Mouse (Mus musculus): ENCODE results near the gene Adamtsl3. TPM values are rescaled to one million over a fixed set of nuclear protein-coding genes. Genes with fewer than 3 reads are reported as not detected.

Adamtsl3 gene
- polyA plus RNA-seq, 1 experiment from 2014 or later: 0.68 TPM

DNA sequence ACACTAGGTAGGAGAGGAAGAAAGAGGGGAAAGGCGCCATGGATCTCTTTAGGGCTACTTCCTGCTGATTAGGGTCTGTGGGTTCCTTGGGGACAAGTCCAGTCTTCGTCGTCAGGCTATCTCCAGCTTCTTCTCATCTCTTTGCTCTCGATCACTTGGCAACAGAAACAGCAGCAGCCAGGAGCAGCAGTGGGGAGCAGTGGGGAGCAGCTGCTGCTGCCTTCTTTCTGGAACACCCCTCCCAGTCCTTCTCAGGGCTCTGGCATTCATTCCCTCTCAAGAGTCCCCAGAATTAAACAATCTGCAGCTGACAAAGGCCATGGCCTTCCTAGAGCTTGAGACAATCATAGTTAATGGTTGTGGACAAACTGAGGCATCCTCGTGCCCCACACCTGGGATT lies 7.6 kb upstream of the Adamtsl3 start:
- WGBS: 59% methylated on average over 5 of the region's 5 CpGs
- no peak overlapping the region for H3K4me2 ChIP-seq (ENCODE audit: low read depth, low read length)
- no peaks in the 10 kb centered on the region for H3K27me3 ChIP-seq (replicated peaks; ENCODE audit: control insufficient read depth, insufficient read depth, low read length)
- H3K9me3 ChIP-seq (ENCODE audit: control insufficient read depth, low read length): no peaks in the 10 kb centered on the region
- no peak overlapping the region for H3K27ac ChIP-seq (ENCODE audit: low read length)
- H3K9ac ChIP-seq (ENCODE audit: low read depth, low read length): no peak overlapping the region
- no peaks in the 10 kb centered on the region for H3K4me1 ChIP-seq (ENCODE audit: control insufficient read depth, insufficient read depth, low read length)
- no peak for ATAC-seq
- H3K4me3 ChIP-seq (ENCODE audit: low read length): no peak overlapping the region
- no peaks in the 10 kb centered on the region for H3K36me3 ChIP-seq (ENCODE audit: control insufficient read depth, insufficient read depth, low read length)

GRCm38 (mm10) chr7:82329831-82330230 lies 5.7 kb upstream of the Adamtsl3 start:
- H3K4me2 ChIP-seq (ENCODE audit: low read depth, low read length): no peak overlapping the region
- WGBS: 65% methylated on average over 4 of the region's 4 CpGs
- H3K9ac ChIP-seq (ENCODE audit: low read depth, low read length): no peak overlapping the region
- ATAC-seq: no peak
- no peaks in the 10 kb centered on the region for H3K4me1 ChIP-seq (ENCODE audit: control insufficient read depth, insufficient read depth, low read length)
- peaks cover 8% of the 10 kb centered on the region for H3K27me3 ChIP-seq (replicated peaks; ENCODE audit: control insufficient read depth, insufficient read depth, low read length)
- no peak overlapping the region for H3K4me3 ChIP-seq (ENCODE audit: low read length)
- H3K36me3 ChIP-seq (ENCODE audit: control insufficient read depth, insufficient read depth, low read length): no peaks in the 10 kb centered on the region
- no peak overlapping the region for H3K27ac ChIP-seq (ENCODE audit: low read length)
- H3K9me3 ChIP-seq (ENCODE audit: control insufficient read depth, low read length): no peaks in the 10 kb centered on the region

DNA sequence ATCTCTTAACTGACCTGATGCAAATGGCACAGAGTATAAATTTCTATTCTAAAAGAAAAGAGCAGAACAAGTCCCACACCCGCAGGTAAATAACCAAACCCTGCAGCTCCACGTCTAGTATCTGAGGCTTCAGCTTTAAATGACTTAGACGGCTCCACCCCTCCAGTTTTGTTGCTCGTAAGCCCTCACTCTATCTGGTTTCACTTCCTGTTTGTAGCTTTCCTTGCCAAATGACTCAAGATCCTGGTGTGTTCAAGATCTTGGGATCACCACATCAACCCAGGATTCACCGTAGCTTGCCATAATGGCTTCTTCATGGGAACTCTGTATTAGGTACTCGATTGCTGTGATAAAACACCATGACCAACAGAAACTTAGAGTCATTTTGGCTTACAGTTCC lies 4.6 kb upstream of the Adamtsl3 start:
- Histone ChIP-seq H3K4me2 (ENCODE audit: low read depth, low read length) (no peak overlapping the region), H3K9me3 (ENCODE audit: control insufficient read depth, low read length) (no peaks in the 10 kb centered on the region), H3K9ac (ENCODE audit: low read depth, low read length) (no peak overlapping the region), H3K27me3 (replicated peaks; ENCODE audit: control insufficient read depth, insufficient read depth, low read length) (peaks cover 18% of the 10 kb centered on the region), H3K4me1 (ENCODE audit: control insufficient read depth, insufficient read depth, low read length) (peaks cover 3% of the 10 kb centered on the region), H3K36me3 (ENCODE audit: control insufficient read depth, insufficient read depth, low read length) (no peaks in the 10 kb centered on the region), H3K27ac (ENCODE audit: low read length) (no peak overlapping the region), H3K4me3 (ENCODE audit: low read length) (no peak overlapping the region)
- WGBS: 66% methylated on average over 6 of the region's 6 CpGs
- ATAC-seq: no peak

- Histone ChIP-seq H3K4me1 (ENCODE audit: control insufficient read depth, insufficient read depth, low read length) (peaks cover 4% of the 10 kb centered on the region), H3K27me3 (replicated peaks; ENCODE audit: control insufficient read depth, insufficient read depth, low read length) (peaks cover 31% of the 10 kb centered on the region), H3K9me3 (ENCODE audit: control insufficient read depth, low read length) (no peaks in the 10 kb centered on the region), H3K4me2 (ENCODE audit: low read depth, low read length) (no peak overlapping the region), H3K27ac (ENCODE audit: low read length) (no peak overlapping the region), H3K36me3 (ENCODE audit: control insufficient read depth, insufficient read depth, low read length) (no peaks in the 10 kb centered on the region), H3K9ac (ENCODE audit: low read depth, low read length) (no peak overlapping the region), H3K4me3 (ENCODE audit: low read length) (no peak overlapping the region)
- ATAC-seq: no peak
- 46% methylated on average over 1 of the region's 1 CpGs for WGBS
Measured at GRCm38 (mm10) chr7:82334000-82334399, 1.5 kb upstream of the Adamtsl3 start.

DNA sequence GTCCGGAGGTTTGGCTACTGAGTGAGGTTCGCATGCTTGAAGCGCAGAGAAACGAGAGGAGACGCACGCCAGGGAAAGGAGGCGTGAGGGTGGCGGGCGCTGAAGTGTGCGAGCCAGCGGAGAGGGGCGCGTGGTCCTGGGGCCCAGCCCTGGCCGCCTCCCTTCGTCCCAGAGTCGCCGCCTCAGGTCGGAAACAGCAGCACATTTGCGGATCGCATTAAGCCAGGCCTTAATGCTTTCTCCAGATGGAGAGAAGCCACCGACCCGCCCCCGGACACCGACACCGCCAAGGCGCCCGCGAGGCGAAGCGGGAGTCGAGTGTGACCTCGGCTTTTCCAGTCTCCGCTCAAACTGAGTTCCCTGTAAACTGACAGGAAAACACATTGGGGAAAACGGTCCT lies 638 bp downstream of the Adamtsl3 start:
- Histone ChIP-seq H3K27me3 (replicated peaks; ENCODE audit: control insufficient read depth, insufficient read depth, low read length) (peaks cover 32% of the 10 kb centered on the region), H3K9me3 (ENCODE audit: control insufficient read depth, low read length) (no peaks in the 10 kb centered on the region), H3K9ac (ENCODE audit: low read depth, low read length) (no peak overlapping the region), H3K36me3 (ENCODE audit: control insufficient read depth, insufficient read depth, low read length) (no peaks in the 10 kb centered on the region), H3K27ac (ENCODE audit: low read length) (no peak overlapping the region), H3K4me3 (ENCODE audit: low read length) (peak overlapping the region; percentile 50), H3K4me1 (ENCODE audit: control insufficient read depth, insufficient read depth, low read length) (peaks cover 4% of the 10 kb centered on the region), H3K4me2 (ENCODE audit: low read depth, low read length) (peak overlapping the region; percentile 83)
- 0 out of 2 replicates have a peak, but pooled peaks have one; percentile 36 for ATAC-seq
- WGBS: under 1% methylated on average over 34 of the region's 34 CpGs

- 75% methylated on average over 9 of the region's 9 CpGs for WGBS
- H3K4me3 ChIP-seq (ENCODE audit: low read length): no peak overlapping the region
- H3K36me3 ChIP-seq (ENCODE audit: control insufficient read depth, insufficient read depth, low read length): no peaks in the 10 kb centered on the region
- H3K27me3 ChIP-seq (replicated peaks; ENCODE audit: control insufficient read depth, insufficient read depth, low read length): peaks cover 34% of the 10 kb centered on the region
- no peaks in the 10 kb centered on the region for H3K9me3 ChIP-seq (ENCODE audit: control insufficient read depth, low read length)
- H3K4me2 ChIP-seq (ENCODE audit: low read depth, low read length): no peak overlapping the region
- H3K9ac ChIP-seq (ENCODE audit: low read depth, low read length): no peak overlapping the region
- H3K4me1 ChIP-seq (ENCODE audit: control insufficient read depth, insufficient read depth, low read length): peaks cover 4% of the 10 kb centered on the region
- ATAC-seq: no peak
- H3K27ac ChIP-seq (ENCODE audit: low read length): no peak overlapping the region
Measured at GRCm38 (mm10) chr7:82338121-82338520, 2.6 kb downstream of the Adamtsl3 start.

DNA sequence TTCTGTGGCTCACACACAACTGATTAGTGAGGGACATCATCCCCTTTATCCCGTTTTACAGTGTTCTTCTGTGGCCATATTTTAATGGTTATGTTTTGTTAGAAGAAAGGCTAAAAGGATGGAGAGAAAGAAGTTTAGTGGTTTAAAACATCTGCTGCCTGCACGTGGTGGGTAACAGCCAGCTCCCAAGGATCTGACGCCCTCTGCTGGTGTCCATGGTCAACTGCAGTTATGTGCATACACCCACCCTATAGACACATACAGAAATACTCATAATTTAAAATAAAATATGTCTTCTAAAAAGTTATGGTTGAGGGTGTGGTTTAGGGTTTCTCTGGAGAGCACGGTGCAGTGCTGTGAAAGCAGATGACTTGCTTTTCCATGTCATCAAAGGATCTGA lies 3.0 kb downstream of the Adamtsl3 start:
- 73% methylated on average over 4 of the region's 4 CpGs for WGBS
- no peak for ATAC-seq
- H3K36me3 ChIP-seq (ENCODE audit: control insufficient read depth, insufficient read depth, low read length): no peaks in the 10 kb centered on the region
- no peaks in the 10 kb centered on the region for H3K9me3 ChIP-seq (ENCODE audit: control insufficient read depth, low read length)
- H3K27me3 ChIP-seq (replicated peaks; ENCODE audit: control insufficient read depth, insufficient read depth, low read length): peaks cover 34% of the 10 kb centered on the region
- no peak overlapping the region for H3K4me2 ChIP-seq (ENCODE audit: low read depth, low read length)
- no peak overlapping the region for H3K4me3 ChIP-seq (ENCODE audit: low read length)
- no peak overlapping the region for H3K9ac ChIP-seq (ENCODE audit: low read depth, low read length)
- no peak overlapping the region for H3K27ac ChIP-seq (ENCODE audit: low read length)
- peaks cover 4% of the 10 kb centered on the region for H3K4me1 ChIP-seq (ENCODE audit: control insufficient read depth, insufficient read depth, low read length)

- ATAC-seq: no peak
- peaks cover 32% of the 10 kb centered on the region for H3K27me3 ChIP-seq (replicated peaks; ENCODE audit: control insufficient read depth, insufficient read depth, low read length)
Measured at GRCm38 (mm10) chr7:82339214-82339613, 3.7 kb downstream of the Adamtsl3 start.

DNA sequence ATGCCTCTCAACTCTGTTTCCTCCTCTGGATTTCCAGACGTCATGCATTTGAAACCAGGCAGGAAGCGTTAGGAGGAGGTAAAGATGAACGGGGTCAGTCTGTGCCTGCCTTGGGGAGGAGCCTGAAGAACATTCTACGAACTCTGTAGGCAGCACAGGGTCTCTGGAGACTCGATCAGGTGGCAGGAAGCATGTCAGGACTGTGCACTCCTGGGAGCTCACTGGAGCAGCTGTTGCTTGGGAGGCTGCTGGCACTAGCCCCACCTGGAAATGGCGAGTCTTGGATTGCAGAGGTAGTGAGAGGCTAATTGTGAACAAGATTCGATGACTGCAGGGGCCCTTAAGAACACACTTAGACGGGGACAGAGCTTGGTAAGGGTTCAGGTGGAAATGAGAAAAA lies 6.0 kb downstream of the Adamtsl3 start:
- Histone ChIP-seq H3K27me3 (replicated peaks; ENCODE audit: control insufficient read depth, insufficient read depth, low read length) (peaks cover 10% of the 10 kb centered on the region), H3K4me2 (ENCODE audit: low read depth, low read length) (no peak overlapping the region), H3K9ac (ENCODE audit: low read depth, low read length) (no peak overlapping the region), H3K4me3 (ENCODE audit: low read length) (no peak overlapping the region), H3K9me3 (ENCODE audit: control insufficient read depth, low read length) (no peaks in the 10 kb centered on the region), H3K4me1 (ENCODE audit: control insufficient read depth, insufficient read depth, low read length) (no peaks in the 10 kb centered on the region), H3K36me3 (ENCODE audit: control insufficient read depth, insufficient read depth, low read length) (no peaks in the 10 kb centered on the region), H3K27ac (ENCODE audit: low read length) (no peak overlapping the region)
- WGBS: 33% methylated on average over 8 of the region's 8 CpGs
- ATAC-seq: no peak

More at GRCm38 (mm10) chr7:82339214-82339613, 3.7 kb downstream of the Adamtsl3 start:
- no peak overlapping the region for H3K4me2 ChIP-seq (ENCODE audit: low read depth, low read length)
- peaks cover 4% of the 10 kb centered on the region for H3K4me1 ChIP-seq (ENCODE audit: control insufficient read depth, insufficient read depth, low read length)
- H3K9ac ChIP-seq (ENCODE audit: low read depth, low read length): no peak overlapping the region
- WGBS: 55% methylated on average over 3 of the region's 3 CpGs
- no peak overlapping the region for H3K27ac ChIP-seq (ENCODE audit: low read length)
- H3K4me3 ChIP-seq (ENCODE audit: low read length): no peak overlapping the region
- no peaks in the 10 kb centered on the region for H3K9me3 ChIP-seq (ENCODE audit: control insufficient read depth, low read length)
- no peaks in the 10 kb centered on the region for H3K36me3 ChIP-seq (ENCODE audit: control insufficient read depth, insufficient read depth, low read length)

GRCm38 (mm10) chr7:82346706-82347105 lies 11.2 kb downstream of the Adamtsl3 start:
- WGBS: 69% methylated on average over 2 of the region's 2 CpGs
- H3K36me3 ChIP-seq (ENCODE audit: control insufficient read depth, insufficient read depth, low read length): no peaks in the 10 kb centered on the region
- no peak for ATAC-seq
- no peaks in the 10 kb centered on the region for H3K9me3 ChIP-seq (ENCODE audit: control insufficient read depth, low read length)
- no peak overlapping the region for H3K4me2 ChIP-seq (ENCODE audit: low read depth, low read length)
- no peaks in the 10 kb centered on the region for H3K27me3 ChIP-seq (replicated peaks; ENCODE audit: control insufficient read depth, insufficient read depth, low read length)
- no peak overlapping the region for H3K27ac ChIP-seq (ENCODE audit: low read length)
- no peak overlapping the region for H3K4me3 ChIP-seq (ENCODE audit: low read length)
- no peak overlapping the region for H3K9ac ChIP-seq (ENCODE audit: low read depth, low read length)
- H3K4me1 ChIP-seq (ENCODE audit: control insufficient read depth, insufficient read depth, low read length): no peaks in the 10 kb centered on the region
